Mouse (Mus musculus) intestine, embryonic 16.5 days (tissue): ENCODE measurements around the gene Pla2g5. TPM values are rescaled to one million over a fixed set of nuclear protein-coding genes. Genes with fewer than 3 reads are reported as not detected.

Experiments
- ATAC-seq: fragments of 200-750 bp; cut with Nextera tagmentation; 2 replicates; pipeline ENCODE4 v1.8.0; 2017; ENCODE audit warnings: moderate TSS enrichment, moderate library complexity
- H3K27ac ChIP-seq: fragments of 300-500 bp; sonication (generic); 2 replicates; pipeline ENCODE4 v1.5.1; 2014; ENCODE audit warnings: mild to moderate bottlenecking, low read length
- H3K27me3 ChIP-seq: fragments of 300-500 bp; sonication (generic); replicated peaks from 2 replicates; pipeline ENCODE4 v1.6.1; 2014; ENCODE audit warnings: low read length, control low read depth, mixed read lengths; ENCODE audit not compliant: control insufficient read depth, insufficient read depth
- H3K36me3 ChIP-seq: fragments of 300-500 bp; sonication (generic); 2 replicates; pipeline ENCODE4 v1.6.1; 2014; ENCODE audit warnings: low read length, control low read depth; ENCODE audit not compliant: control insufficient read depth, insufficient read depth
- H3K4me1 ChIP-seq: fragments of 300-500 bp; sonication (generic); 2 replicates; pipeline ENCODE4 v1.6.1; 2014; ENCODE audit warnings: low read length, control low read depth, mixed read lengths; ENCODE audit not compliant: control insufficient read depth, insufficient read depth
- H3K4me2 ChIP-seq: fragments of 300-500 bp; sonication (generic); 2 replicates; pipeline ENCODE4 v1.6.1; 2014; ENCODE audit warnings: low read depth, low read length, control low read depth
- H3K4me3 ChIP-seq: fragments of 300-500 bp; sonication (generic); 2 replicates; pipeline ENCODE4 v1.5.1; 2014; ENCODE audit warnings: mild to moderate bottlenecking, low read length
- H3K9ac ChIP-seq: fragments of 300-500 bp; sonication (generic); 2 replicates; pipeline ENCODE4 v1.6.1; 2014; ENCODE audit warnings: low read depth, low read length
- H3K9me3 ChIP-seq: fragments of 300-500 bp; sonication (generic); 2 replicates; pipeline ENCODE4 v1.6.1; 2016; ENCODE audit warnings: low read length, control low read depth; ENCODE audit not compliant: control insufficient read depth
- WGBS: fragments of 180-500 bp; shearing (Covaris S2); extraction: QIAGEN DNeasy Blood & Tissue Kit; methylation state at CpG from one replicate; pipeline ENCODE4 v1.1.7; 2014; 5-methylcytosine and 5-hydroxymethylcytosine counted together
- polyA plus RNA-seq: library from polyadenylated mRNA; unstranded; fragments of >200 nt; fragmentation: Nextera tagmentation; extraction: Ambion mirVana; gene quantifications from 2 replicates; pipeline ENCODE4 v1.2.1, GENCODE M21; 2015

Gene Pla2g5
- polyA plus RNA-seq, 1 experiment from 2014 or later = 0.23 TPM

DNA sequence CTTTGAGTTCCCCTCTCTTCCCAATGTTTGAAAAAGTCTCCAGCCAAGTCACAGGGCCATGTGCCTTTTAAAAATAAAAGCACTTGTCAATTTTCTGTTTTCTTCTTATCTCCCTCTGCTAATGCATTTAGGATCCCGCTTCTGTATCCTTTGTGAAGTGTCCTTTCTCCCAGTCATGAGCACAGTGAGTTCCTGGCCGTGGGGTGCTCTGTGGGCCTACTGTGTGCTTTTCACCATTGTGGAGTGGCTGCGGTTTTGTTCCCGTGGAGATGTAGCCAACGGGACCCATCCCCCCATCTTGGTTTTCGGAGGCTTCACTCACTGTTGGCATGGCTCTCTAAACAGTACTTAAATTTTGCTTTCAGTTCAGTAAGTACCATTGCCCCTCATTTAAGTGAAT, 2.7 kb upstream of the Pla2g5 start:
- Histone ChIP-seq H3K4me2 (no peak overlapping the region), H3K4me3 (no peak overlapping the region), H3K27ac (no peak overlapping the region), H3K27me3 (no peaks in the 10 kb centered on the region), H3K4me1 (no peaks in the 10 kb centered on the region), H3K36me3 (no peaks in the 10 kb centered on the region), H3K9ac (no peak overlapping the region), H3K9me3 (no peaks in the 10 kb centered on the region)
- ATAC-seq = no peak
- whole genome bisulfite sequencing = 70% methylated on average over 6 of the region's 6 CpGs

GRCm38 (mm10) chr4:138865092-138865491, 1.8 kb upstream of the Pla2g5 start:
- no peaks in the 10 kb centered on the region for H3K36me3 ChIP-seq
- ATAC-seq = no peak
- H3K27me3 ChIP-seq = no peaks in the 10 kb centered on the region
- H3K4me1 ChIP-seq = no peaks in the 10 kb centered on the region
- H3K4me2 ChIP-seq = no peak overlapping the region
- no peaks in the 10 kb centered on the region for H3K9me3 ChIP-seq
- H3K4me3 ChIP-seq = no peak overlapping the region
- no peak overlapping the region for H3K9ac ChIP-seq
- WGBS = 38% methylated on average over 5 of the region's 5 CpGs
- no peak overlapping the region for H3K27ac ChIP-seq

DNA sequence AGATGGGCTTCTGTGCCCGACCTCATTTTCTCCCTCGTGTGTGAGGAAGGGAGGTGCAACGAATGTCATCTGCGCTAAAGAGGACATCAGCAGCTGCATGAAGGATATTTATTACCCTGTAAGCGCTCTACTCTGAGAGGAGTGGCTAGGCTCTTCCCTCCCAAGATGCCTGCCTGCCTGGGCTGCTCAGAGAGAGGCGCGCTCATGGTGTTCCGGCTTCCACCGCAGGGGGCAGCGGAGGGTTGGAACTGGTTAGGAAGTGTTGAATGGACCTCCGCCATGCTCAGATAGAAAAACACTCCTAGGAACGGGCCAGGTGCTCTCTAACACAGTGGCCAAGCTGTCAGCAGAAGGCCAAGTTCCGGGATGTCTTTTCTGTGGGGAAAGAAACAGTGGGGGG, 3.6 kb downstream of the Pla2g5 start:
- ATAC-seq = peak; percentile 77
- no peak overlapping the region for H3K27ac ChIP-seq
- no peaks in the 10 kb centered on the region for H3K9me3 ChIP-seq
- H3K4me3 ChIP-seq = no peak overlapping the region
- no peak overlapping the region for H3K9ac ChIP-seq
- WGBS = 4% methylated on average over 13 of the region's 13 CpGs
- 0 out of 2 replicates have a peak, but pooled peaks cover 2% of the 10 kb centered on the region for H3K4me1 ChIP-seq
- peak overlapping the region; percentile 38; the same call in 1 of the 2 replicates for H3K4me2 ChIP-seq
- H3K27me3 ChIP-seq = no peaks in the 10 kb centered on the region
- no peaks in the 10 kb centered on the region for H3K36me3 ChIP-seq

- Histone ChIP-seq H3K9me3 (no peaks in the 10 kb centered on the region), H3K27me3 (no peaks in the 10 kb centered on the region), H3K9ac (no peak overlapping the region), H3K4me2 (peak overlapping the region; percentile 38; the same call in 1 of the 2 replicates), H3K27ac (no peak overlapping the region), H3K4me3 (no peak overlapping the region), H3K36me3 (no peaks in the 10 kb centered on the region), H3K4me1 (0 out of 2 replicates have a peak, but pooled peaks cover 2% of the 10 kb centered on the region)
- WGBS = 21% methylated on average over 9 of the region's 9 CpGs
- no peak for ATAC-seq
Observed at GRCm38 (mm10) chr4:138859245-138859644, 4.0 kb downstream of the Pla2g5 start.

GRCm38 (mm10) chr4:138858446-138858845, 4.8 kb downstream of the Pla2g5 start:
- Histone ChIP-seq H3K4me2 (no peak overlapping the region), H3K4me1 (0 out of 2 replicates have a peak, but pooled peaks cover 2% of the 10 kb centered on the region), H3K9ac (no peak overlapping the region), H3K27ac (no peak overlapping the region), H3K9me3 (no peaks in the 10 kb centered on the region), H3K4me3 (no peak overlapping the region), H3K36me3 (no peaks in the 10 kb centered on the region), H3K27me3 (no peaks in the 10 kb centered on the region)
- ATAC-seq = no peak
- 83% methylated on average over 15 of the region's 15 CpGs for WGBS

GRCm38 (mm10) chr4:138857576-138857975, 5.7 kb downstream of the Pla2g5 start:
- WGBS = 87% methylated on average over 10 of the region's 10 CpGs
- H3K27me3 ChIP-seq = no peaks in the 10 kb centered on the region
- no peaks in the 10 kb centered on the region for H3K9me3 ChIP-seq
- no peak overlapping the region for H3K27ac ChIP-seq
- H3K9ac ChIP-seq = no peak overlapping the region
- no peak for ATAC-seq
- H3K36me3 ChIP-seq = no peaks in the 10 kb centered on the region
- H3K4me2 ChIP-seq = no peak overlapping the region
- 0 out of 2 replicates have a peak, but pooled peaks cover 2% of the 10 kb centered on the region for H3K4me1 ChIP-seq
- no peak overlapping the region for H3K4me3 ChIP-seq

GRCm38 (mm10) chr4:138856491-138856890, 6.8 kb downstream of the Pla2g5 start:
- Histone ChIP-seq H3K4me3 (no peak overlapping the region), H3K4me2 (no peak overlapping the region), H3K9ac (no peak overlapping the region), H3K9me3 (no peaks in the 10 kb centered on the region), H3K27me3 (no peaks in the 10 kb centered on the region), H3K27ac (no peak overlapping the region), H3K36me3 (no peaks in the 10 kb centered on the region), H3K4me1 (0 out of 2 replicates have a peak, but pooled peaks cover 2% of the 10 kb centered on the region)
- 21% methylated on average over 7 of the region's 7 CpGs for WGBS
- no peak for ATAC-seq

- H3K4me1 ChIP-seq = 0 out of 2 replicates have a peak, but pooled peaks cover 2% of the 10 kb centered on the region
- no peaks in the 10 kb centered on the region for H3K27me3 ChIP-seq
- H3K9ac ChIP-seq = no peak overlapping the region
- no peak for ATAC-seq
- 82% methylated on average over 9 of the region's 9 CpGs for WGBS
- no peak overlapping the region for H3K4me2 ChIP-seq
- H3K27ac ChIP-seq = no peak overlapping the region
- H3K36me3 ChIP-seq = no peaks in the 10 kb centered on the region
- no peak overlapping the region for H3K4me3 ChIP-seq
- no peaks in the 10 kb centered on the region for H3K9me3 ChIP-seq
Observed at GRCm38 (mm10) chr4:138855092-138855632, 8.1 kb downstream of the Pla2g5 start.

GRCm38 (mm10) chr4:138852961-138853360, 10.3 kb downstream of the Pla2g5 start:
- Histone ChIP-seq H3K27me3 (no peaks in the 10 kb centered on the region), H3K36me3 (no peaks in the 10 kb centered on the region), H3K9me3 (no peaks in the 10 kb centered on the region), H3K4me2 (no peak overlapping the region), H3K4me3 (no peak overlapping the region), H3K9ac (no peak overlapping the region), H3K4me1 (no peaks in the 10 kb centered on the region), H3K27ac (no peak overlapping the region)
- WGBS = 62% methylated on average over 6 of the region's 6 CpGs
- ATAC-seq = no peak

DNA sequence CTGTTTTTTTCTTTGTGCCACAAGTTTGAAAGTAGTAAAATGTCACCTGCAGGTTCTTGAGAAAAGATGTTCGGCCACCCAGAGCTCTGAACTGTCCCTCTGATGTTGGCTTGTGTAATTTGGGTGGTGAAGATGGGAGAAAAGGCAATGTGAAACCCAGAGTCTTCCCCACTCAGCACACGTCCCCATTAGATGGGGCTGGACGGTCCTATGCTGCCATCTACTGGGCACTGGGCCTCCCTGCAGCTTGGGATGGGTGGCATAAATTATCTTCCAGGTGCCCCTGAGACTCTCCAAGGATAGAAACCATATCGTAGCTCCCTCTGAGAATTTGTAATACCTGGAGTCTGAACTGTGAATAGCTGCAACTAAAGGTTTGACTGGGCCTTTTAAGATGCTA, 11.8 kb downstream of the Pla2g5 start:
- no peaks in the 10 kb centered on the region for H3K9me3 ChIP-seq
- no peak overlapping the region for H3K9ac ChIP-seq
- peak; percentile 44; the same call in 1 of the 2 replicates for ATAC-seq
- no peak overlapping the region for H3K4me2 ChIP-seq
- no peaks in the 10 kb centered on the region for H3K36me3 ChIP-seq
- no peak overlapping the region for H3K27ac ChIP-seq
- no peaks in the 10 kb centered on the region for H3K4me1 ChIP-seq
- 2% methylated on average over 4 of the region's 4 CpGs for WGBS
- no peak overlapping the region for H3K4me3 ChIP-seq
- H3K27me3 ChIP-seq = no peaks in the 10 kb centered on the region
